Mouse (Mus musculus): ENCODE measurements around the gene Mgat5b. TPM values are rescaled to one million over a fixed set of nuclear protein-coding genes. Genes with fewer than 3 reads are reported as not detected.
A peak's percentile ranks its signal among the peaks of the same experiment; 100 is the strongest.

The Mgat5b gene
- total RNA-seq, 2 experiments from 2014 or later, result 0.36 to 1.1 TPM

- no peak for DNase-seq
Observed at GRCm38 (mm10) chr11:116982543-116982942, 63.9 kb downstream of the Mgat5b start.

- DNase-seq, result peak; percentile 26 to 57
Observed at GRCm38 (mm10) chr11:116985504-116986385, 67.1 kb downstream of the Mgat5b start.

DNA sequence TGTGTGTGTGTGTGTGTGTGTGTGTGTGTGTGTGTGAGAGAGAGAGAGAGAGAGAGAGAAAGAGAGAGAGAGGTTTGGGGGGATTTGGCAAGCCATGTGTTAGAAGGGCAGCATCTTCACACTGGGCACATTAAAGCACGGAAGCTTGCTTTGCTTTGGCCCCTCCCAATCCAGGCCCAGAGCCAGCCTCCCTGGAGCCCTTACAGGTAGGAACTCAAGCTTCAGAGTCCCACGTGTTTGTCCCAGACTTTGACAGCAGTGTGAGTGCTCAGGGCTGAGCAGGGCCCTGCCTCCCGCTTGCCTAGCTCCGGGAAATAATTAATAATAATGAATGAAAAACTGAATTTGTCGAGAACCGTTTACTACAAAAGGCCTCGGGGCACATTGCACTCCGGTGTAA is 69.5 kb downstream of the Mgat5b start:
- DNase-seq, result no peak

DNA sequence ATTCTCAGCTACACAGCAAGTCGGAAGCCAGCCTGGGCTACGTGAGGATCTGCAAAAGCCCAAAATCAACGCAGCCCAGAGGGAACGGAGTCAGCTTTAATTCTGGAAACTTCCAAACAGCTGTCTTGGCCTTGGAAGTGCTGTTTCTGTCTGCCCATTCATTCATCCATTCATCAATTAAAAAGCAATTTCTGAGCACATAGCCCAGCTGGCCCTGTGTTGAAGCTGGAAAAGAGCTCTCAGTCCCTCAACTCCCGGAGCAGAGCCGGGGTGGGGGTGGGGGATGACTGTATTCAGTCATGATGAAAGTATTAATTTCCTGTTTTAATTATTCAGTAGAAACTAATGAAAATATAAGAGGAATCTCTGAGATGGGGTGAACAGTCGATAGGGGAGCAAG is 71.6 kb downstream of the Mgat5b start:
- DNase-seq, result no peak

GRCm38 (mm10) chr11:116991410-116991809 is 72.7 kb downstream of the Mgat5b start:
- DNase-seq, result no peak

DNA sequence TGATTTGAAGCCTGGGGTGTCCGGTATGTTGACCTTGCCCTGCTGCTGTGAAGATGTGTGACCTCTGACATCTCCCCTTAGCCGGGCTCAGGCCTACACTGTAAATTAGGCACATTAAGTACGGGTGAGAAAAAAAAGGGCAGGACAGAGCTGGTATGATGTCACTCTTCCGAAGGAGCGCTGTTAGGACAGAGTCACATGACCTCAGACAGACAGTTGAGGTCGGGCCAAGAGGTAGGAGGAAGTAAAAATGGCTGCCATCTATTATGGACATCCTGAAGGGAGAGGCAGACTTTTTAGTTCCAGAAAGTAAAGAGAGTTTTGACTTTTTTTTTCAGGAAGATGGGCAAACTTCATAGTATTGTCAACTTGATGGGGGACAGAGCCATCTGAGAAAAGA is 73.3 kb downstream of the Mgat5b start:
- no peak for DNase-seq

GRCm38 (mm10) chr11:116994095-116994582 is 75.5 kb downstream of the Mgat5b start:
- DNase-seq, result peak in 1 of 2 experiments; percentile 32

DNA sequence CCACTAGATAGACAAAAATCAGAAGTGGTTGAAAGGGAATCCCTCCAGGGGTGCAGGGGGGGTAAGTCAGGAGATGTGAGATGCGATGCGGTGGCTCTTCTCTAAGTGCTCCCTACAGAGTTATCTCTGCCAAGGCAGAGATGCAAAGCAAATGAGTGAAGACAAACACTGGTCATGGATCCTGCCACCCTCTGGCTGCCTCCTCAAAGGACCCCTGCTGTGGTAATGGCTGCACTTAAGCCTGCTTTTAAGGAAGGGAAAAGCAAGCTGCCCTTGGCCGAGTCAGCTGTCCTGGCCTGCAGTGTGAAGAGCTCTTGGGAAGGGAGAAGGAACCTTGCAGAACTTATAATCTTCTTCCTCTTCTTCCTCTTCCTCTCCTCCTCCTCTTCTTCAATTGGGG is 78.3 kb downstream of the Mgat5b start:
- DNase-seq, result no peak

- no peak for DNase-seq
Observed at GRCm38 (mm10) chr11:116998935-116999334, 80.3 kb downstream of the Mgat5b start.

DNA sequence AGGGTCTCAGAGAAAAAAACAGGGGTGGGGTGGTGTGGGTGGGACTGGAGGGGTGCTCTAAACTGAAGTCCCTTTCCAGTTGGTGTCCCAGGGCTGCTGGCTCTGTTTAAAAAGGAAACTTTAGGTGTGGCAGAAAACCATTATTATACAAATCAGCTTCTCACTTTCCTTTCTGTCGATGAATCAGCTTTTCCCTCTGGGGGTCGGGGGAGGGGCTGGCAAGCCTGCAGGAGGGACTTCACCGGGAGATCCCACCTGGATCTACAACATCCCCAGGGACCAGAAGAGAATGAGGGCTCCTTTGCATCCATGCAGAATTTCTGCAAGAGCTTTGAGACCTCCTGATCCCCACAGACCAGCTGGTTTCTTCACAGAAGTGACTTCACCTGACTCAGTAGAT is 81.6 kb downstream of the Mgat5b start:
- DNase-seq, result no peak

DNA sequence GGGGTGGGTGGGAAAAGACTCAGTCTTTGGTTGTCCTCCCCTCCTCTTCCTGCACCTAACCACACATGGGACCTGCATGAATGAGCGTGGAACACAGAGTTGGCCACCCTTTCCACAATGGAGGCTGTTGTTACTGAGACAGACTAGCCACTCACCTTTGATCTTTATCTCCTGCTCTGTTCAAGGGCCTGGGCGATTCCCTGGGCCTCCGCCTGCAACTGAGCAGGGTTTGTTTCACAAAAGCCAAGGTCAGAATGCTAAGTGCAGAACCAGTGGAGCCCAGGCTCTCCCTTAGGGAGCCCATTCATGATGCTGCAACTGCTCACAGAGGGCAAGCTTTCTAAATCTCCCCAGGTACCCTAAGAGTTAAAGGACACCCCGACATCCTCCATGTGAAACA is 83.1 kb downstream of the Mgat5b start:
- DNase-seq, result peak in 1 of 2 experiments; percentile 5

GRCm38 (mm10) chr11:117003503-117003902 is 84.8 kb downstream of the Mgat5b start:
- no peak for DNase-seq

DNA sequence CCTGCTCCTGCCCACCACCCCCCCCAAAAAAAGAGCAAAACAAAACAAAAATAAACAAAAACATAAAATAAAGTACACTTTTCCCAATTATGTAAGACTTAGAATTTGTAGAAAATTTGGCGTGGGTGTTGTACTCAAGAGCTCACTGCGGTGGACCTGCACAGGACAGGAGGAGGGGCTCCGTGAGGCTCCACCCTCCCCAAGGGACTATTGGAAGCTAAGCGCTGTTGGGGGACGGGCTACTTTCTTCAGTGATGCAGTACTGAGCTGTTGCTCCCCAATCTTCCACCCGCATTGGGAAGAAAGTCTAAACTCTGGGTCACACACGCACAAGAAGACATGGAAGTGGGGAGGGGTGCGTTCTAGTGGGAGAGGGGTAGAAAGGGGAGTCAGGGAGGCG is 85.6 kb downstream of the Mgat5b start:
- DNase-seq, result no peak

GRCm38 (mm10) chr11:117017462-117017861 is 98.8 kb downstream of the Mgat5b start:
- no peak for DNase-seq

- peak; percentile 71 to 81 for DNase-seq
Observed at GRCm38 (mm10) chr11:117018410-117018809, 99.7 kb downstream of the Mgat5b start.

DNA sequence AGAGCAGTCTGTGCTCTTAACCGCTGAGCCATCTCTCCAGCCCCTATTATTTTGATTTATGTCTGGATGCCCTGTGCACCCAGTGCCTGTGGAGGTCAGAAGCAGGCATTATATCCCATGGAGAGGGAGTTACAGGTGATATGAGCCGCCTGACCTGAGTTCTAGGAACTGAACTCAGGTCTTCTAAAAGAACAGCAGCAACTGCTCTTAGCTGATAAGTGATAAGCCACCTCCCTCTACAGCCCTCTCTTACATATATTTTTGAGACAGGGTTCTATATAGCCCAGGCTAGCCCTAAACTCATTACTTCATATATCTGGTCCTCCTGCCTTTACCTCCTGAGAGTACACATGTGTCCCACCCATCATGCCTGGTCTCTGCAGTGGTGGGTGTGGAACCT is 102.4 kb downstream of the Mgat5b start:
- no peak for DNase-seq

DNA sequence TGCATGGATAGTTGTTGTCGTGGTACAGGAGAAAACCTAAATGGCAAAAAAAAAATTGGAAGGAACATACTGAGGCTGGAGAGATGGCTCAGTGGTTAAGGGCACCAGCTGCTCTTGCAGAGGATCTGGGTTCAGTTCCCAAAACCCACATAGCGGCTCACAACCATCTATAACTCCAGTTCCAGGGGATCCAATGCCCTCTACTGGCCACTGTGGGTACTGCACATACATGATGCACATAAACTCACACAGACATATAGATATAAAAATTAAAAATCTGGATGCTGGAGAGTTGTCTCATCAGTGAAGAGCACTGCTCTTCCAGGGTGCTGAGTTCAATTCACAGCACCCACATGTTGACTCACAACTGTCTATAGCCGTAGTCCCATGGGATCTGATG is 104.9 kb downstream of the Mgat5b start:
- DNase-seq, result no peak

- DNase-seq, result no peak
Observed at GRCm38 (mm10) chr11:117027681-117028080, 109.0 kb downstream of the Mgat5b start.

- DNase-seq, result no peak
Observed at GRCm38 (mm10) chr11:117028861-117029568, 110.4 kb downstream of the Mgat5b start.

GRCm38 (mm10) chr11:117029569-117029955 is 110.9 kb downstream of the Mgat5b start:
- DNase-seq, result no peak

DNA sequence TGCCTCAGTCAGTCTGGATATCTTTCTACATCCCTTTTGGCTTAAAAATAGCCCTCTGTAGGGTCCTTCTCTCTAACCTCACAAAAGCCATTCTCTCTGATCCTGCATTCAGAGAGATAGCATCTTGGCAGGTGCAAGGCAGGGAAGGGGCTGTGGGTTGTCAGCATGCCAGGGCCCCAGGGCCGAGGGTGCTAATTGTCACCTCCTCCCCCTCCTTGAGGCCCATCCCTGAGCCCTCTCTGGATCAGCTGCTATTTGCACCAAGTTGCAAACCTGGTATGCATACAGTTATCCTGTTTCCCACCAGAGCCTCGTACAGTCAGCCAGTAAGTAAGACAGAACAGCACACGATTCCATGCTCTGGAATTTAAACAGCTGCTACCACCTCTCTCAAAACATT is 111.4 kb downstream of the Mgat5b start:
- no peak for DNase-seq

GRCm38 (mm10) chr11:117030471-117031101 is 111.9 kb downstream of the Mgat5b start:
- no peak for DNase-seq

DNA sequence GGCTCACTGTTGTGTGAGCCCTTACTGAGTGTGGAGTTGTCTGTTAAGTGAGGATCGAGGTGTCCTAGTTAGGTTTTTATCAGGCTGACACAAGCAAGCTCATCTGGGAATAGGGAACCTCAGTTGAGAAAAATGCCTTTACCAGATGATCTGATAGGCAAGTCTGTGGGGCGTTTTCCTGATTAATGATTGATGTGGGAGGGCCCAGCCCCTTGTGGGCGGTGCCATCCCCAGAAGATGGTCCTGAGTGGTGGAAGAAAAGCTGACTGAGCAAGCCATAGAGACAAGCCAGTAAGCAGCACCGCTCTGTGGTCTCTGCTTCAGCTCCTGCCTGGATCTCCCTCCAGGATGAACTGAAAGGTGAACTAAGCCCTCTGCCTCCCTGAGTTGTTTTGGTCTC is 112.6 kb downstream of the Mgat5b start:
- no peak for DNase-seq
